Mouse (Mus musculus) midbrain, embryonic 11.5 days (tissue): ENCODE measurements around the gene Lsamp. TPM values are rescaled to one million over a fixed set of nuclear protein-coding genes. Genes with fewer than 3 reads are reported as not detected.

Experiments
- ATAC-seq: fragments of 200-750 bp; cut with Nextera tagmentation; 2 replicates; pipeline ENCODE4 v1.8.0; 2017; ENCODE audit warnings: moderate TSS enrichment, moderate library complexity; ENCODE audit not compliant: low FRiP score
- DNase-seq: peaks from one replicate; pipeline ENCODE4 v3.0.0; 2015; ENCODE audit warnings: low spot score; ENCODE audit errors: missing footprints
- H3K27ac ChIP-seq: fragments of 300-500 bp; sonication (generic); 2 replicates; pipeline ENCODE4 v1.5.1; 2014; ENCODE audit warnings: low read depth, low read length
- H3K27me3 ChIP-seq: fragments of 300-500 bp; sonication (generic); 2 replicates; pipeline ENCODE4 v1.6.1; 2014; ENCODE audit warnings: mild to moderate bottlenecking, low read length, moderate library complexity, mixed read lengths; ENCODE audit not compliant: control insufficient read depth, insufficient read depth
- H3K36me3 ChIP-seq: fragments of 300-500 bp; sonication (generic); 2 replicates; pipeline ENCODE4 v1.6.1; 2014; ENCODE audit warnings: mild to moderate bottlenecking, low read length, moderate library complexity, mixed read lengths; ENCODE audit not compliant: control insufficient read depth, insufficient read depth
- H3K4me1 ChIP-seq: fragments of 300-500 bp; sonication (generic); 2 replicates; pipeline ENCODE4 v1.6.1; 2014; ENCODE audit warnings: low read length; ENCODE audit not compliant: control insufficient read depth, insufficient read depth
- H3K4me2 ChIP-seq: fragments of 300-500 bp; sonication (generic); 2 replicates; pipeline ENCODE4 v1.6.1; 2014; ENCODE audit warnings: mild to moderate bottlenecking, moderate library complexity
- H3K4me3 ChIP-seq: fragments of 300-500 bp; sonication (generic); 2 replicates; pipeline ENCODE4 v1.5.1; 2014; ENCODE audit warnings: low read depth, low read length
- H3K9ac ChIP-seq: fragments of 300-500 bp; sonication (generic); 2 replicates; pipeline ENCODE4 v1.6.1; 2014; ENCODE audit warnings: low read length
- H3K9me3 ChIP-seq: fragments of 300-500 bp; sonication (generic); 2 replicates; pipeline ENCODE4 v1.6.1; 2016; ENCODE audit warnings: low read length; ENCODE audit not compliant: control insufficient read depth
- WGBS: fragments of 180-500 bp; shearing (Covaris S2); extraction: QIAGEN DNeasy Blood & Tissue Kit; methylation state at CpG from one replicate; pipeline ENCODE4 v1.1.7; 2014; 5-methylcytosine and 5-hydroxymethylcytosine counted together
- polyA plus RNA-seq: library from polyadenylated mRNA; unstranded; fragments of >200 nt; fragmentation: Nextera tagmentation; extraction: Ambion mirVana; gene quantifications from 2 replicates; pipeline ENCODE4 v1.2.1, GENCODE M21; 2014

Gene Lsamp
- polyA plus RNA-seq, 1 experiment from 2014 or later: 13.0 TPM

DNA sequence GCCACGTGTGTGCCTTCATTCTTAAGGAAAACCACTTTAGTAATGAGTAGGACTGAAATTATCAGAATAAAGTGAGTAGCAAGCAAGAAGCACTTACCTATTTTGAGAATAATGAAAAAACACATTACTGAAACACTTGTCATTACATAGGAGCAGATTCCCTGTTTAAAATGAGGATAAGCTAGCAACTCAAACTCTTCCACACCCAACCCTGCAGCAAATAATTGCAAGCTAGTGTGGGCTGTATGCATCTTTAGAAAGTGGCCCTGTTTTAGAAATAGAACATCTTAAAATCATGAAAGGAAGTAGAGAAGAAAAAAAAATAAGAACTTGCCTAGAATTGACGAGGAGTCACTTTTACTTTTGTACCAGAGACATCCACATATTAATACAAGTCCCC lies 1057.5 kb downstream of the Lsamp start:
- 71% methylated on average over 2 of the region's 2 CpGs for WGBS

DNA sequence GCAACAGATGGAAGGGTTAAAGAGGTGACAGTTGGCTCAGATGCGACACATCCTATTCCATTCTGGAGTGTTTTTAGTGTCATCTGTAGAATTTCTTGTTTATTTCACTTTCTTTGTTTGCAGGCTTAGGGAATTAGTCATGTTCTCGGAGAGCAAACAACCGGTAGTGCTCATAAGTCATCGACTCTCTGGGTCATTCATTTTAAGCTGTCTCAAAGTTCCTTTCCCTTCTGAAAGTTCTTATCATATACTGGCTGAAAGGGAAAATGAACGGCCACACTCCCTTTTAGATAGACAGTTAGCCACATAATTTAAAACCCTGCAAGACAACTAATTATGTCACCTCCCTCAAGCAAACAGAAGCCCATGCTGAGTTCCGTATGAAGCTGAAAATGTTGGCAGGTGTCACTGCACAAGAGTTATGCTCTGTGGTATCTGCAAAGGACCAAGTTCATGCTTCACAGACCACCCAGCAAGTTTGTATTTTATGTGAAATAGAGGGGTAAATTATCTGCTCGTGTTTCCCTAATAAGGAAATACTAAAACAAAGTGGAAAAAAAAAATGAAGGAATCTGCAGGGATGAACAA lies 1079.2 kb downstream of the Lsamp start:
- ATAC-seq: no peak
- Histone ChIP-seq H3K9ac (no peak overlapping the region), H3K27ac (no peak overlapping the region), H3K9me3 (no peaks in the 10 kb centered on the region), H3K4me1 (no peaks in the 10 kb centered on the region), H3K36me3 (no peaks in the 10 kb centered on the region), H3K27me3 (no peaks in the 10 kb centered on the region), H3K4me3 (no peak overlapping the region), H3K4me2 (no peak overlapping the region)
- WGBS: 79% methylated on average over 7 of the region's 7 CpGs
- DNase-seq: no peak

More for the DNA sequence above, 1057.5 kb downstream of the Lsamp start:
- DNase-seq: no peak
- H3K9ac ChIP-seq: no peak overlapping the region
- H3K9me3 ChIP-seq: no peaks in the 10 kb centered on the region
- H3K27ac ChIP-seq: no peak overlapping the region
- no peaks in the 10 kb centered on the region for H3K4me1 ChIP-seq
- no peak for ATAC-seq
- H3K36me3 ChIP-seq: no peaks in the 10 kb centered on the region
- H3K27me3 ChIP-seq: no peaks in the 10 kb centered on the region
- no peak overlapping the region for H3K4me3 ChIP-seq
- no peak overlapping the region for H3K4me2 ChIP-seq

- 91% methylated on average over 2 of the region's 2 CpGs for WGBS
- H3K4me3 ChIP-seq: no peak overlapping the region
These were observed 1089.3 kb downstream of the Lsamp start for GRCm38 (mm10) chr16:41073470-41073869.

DNA sequence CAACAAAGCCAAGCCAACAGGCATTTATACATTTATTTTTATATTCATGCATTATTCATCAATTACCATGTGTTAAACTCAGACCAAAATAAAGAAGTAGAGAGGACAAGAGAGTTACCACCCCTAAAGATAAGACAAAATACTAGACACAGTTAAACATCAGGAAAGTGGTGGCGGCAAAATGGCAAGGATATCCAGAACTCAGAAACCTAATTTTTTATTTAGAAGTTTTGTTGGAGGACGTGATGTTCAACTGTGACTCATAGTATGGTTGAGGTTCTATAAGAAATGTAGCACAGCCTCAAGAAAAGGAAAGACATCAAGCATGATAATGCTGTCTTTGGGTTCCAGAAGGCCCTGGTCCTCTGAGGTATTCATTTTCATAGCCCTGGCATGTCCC lies 1104.5 kb downstream of the Lsamp start:
- Histone ChIP-seq H3K4me3 (no peak overlapping the region), H3K27me3 (no peaks in the 10 kb centered on the region), H3K9me3 (no peaks in the 10 kb centered on the region), H3K36me3 (no peaks in the 10 kb centered on the region), H3K9ac (no peak overlapping the region), H3K27ac (no peak overlapping the region), H3K4me2 (no peak overlapping the region), H3K4me1 (no peaks in the 10 kb centered on the region)
- ATAC-seq: no peak
- 84% methylated on average over 2 of the region's 2 CpGs for WGBS
- no peak for DNase-seq

More at GRCm38 (mm10) chr16:41073470-41073869, 1089.3 kb downstream of the Lsamp start:
- Histone ChIP-seq H3K9me3 (no peaks in the 10 kb centered on the region), H3K27me3 (no peaks in the 10 kb centered on the region), H3K9ac (no peak overlapping the region), H3K4me1 (no peaks in the 10 kb centered on the region), H3K36me3 (no peaks in the 10 kb centered on the region), H3K27ac (no peak overlapping the region), H3K4me2 (no peak overlapping the region)
- no peak for DNase-seq
- ATAC-seq: no peak

DNA sequence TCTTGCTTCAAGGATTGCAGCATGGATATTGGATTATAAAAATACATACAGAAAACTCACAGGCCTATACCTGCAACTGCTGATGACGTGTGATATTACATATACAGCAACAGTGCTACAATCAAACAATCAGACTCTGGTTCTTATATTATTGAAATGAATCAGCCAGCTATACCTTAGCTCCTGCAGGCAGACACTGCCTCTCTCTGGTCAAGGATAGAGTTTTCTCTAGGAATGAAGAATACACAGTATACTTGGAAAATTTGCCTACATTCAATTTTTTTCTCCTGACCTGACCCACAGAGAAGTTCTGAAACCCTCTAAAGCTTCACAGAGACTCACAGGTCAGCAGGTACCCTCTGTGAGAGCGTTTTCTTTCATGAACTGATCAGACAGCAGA lies 1105.9 kb downstream of the Lsamp start:
- Histone ChIP-seq H3K4me1 (no peaks in the 10 kb centered on the region), H3K36me3 (no peaks in the 10 kb centered on the region), H3K9me3 (no peaks in the 10 kb centered on the region), H3K27ac (no peak overlapping the region), H3K9ac (no peak overlapping the region), H3K4me2 (no peak overlapping the region), H3K27me3 (no peaks in the 10 kb centered on the region), H3K4me3 (no peak overlapping the region)
- ATAC-seq (no peak), DNase-seq (no peak)
- WGBS: 65% methylated on average over 2 of the region's 2 CpGs

GRCm38 (mm10) chr16:41091259-41091658 lies 1107.1 kb downstream of the Lsamp start:
- H3K27ac ChIP-seq: no peak overlapping the region
- no peaks in the 10 kb centered on the region for H3K4me1 ChIP-seq
- H3K27me3 ChIP-seq: no peaks in the 10 kb centered on the region
- H3K4me2 ChIP-seq: no peak overlapping the region
- no peak overlapping the region for H3K9ac ChIP-seq
- ATAC-seq (no peak), DNase-seq (no peak)
- H3K36me3 ChIP-seq: no peaks in the 10 kb centered on the region
- no peak overlapping the region for H3K4me3 ChIP-seq
- no peaks in the 10 kb centered on the region for H3K9me3 ChIP-seq

- Histone ChIP-seq H3K4me2 (no peak overlapping the region), H3K4me1 (no peaks in the 10 kb centered on the region), H3K27ac (no peak overlapping the region), H3K36me3 (no peaks in the 10 kb centered on the region), H3K9me3 (no peaks in the 10 kb centered on the region), H3K27me3 (no peaks in the 10 kb centered on the region), H3K4me3 (no peak overlapping the region), H3K9ac (no peak overlapping the region)
- DNase-seq: no peak
- ATAC-seq: no peak
- 87% methylated on average over 3 of the region's 3 CpGs for WGBS
These were observed 1118.6 kb downstream of the Lsamp start for GRCm38 (mm10) chr16:41102805-41103204.

DNA sequence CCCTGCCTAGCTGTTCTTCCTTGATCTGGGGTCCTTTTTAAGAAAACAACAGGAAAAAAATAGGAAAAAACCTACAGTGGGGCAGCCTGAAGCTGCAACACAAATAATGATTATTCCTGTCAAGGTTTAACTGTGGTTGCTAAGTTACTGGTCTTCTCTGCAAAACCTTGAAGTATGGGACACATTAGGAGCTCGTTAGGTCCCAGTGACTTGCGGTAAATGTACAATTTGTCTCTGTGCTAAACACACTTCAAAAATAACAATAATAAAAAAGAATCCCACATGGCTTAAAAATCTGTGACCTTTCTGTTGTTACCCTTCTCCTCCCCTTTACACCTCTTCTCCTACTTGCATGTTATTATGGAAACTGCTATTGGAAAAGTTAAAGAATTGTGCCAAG lies 1140.2 kb downstream of the Lsamp start:
- ATAC-seq (no peak), DNase-seq (peak; percentile 79)
- no peak overlapping the region for H3K27ac ChIP-seq
- H3K4me1 ChIP-seq: no peaks in the 10 kb centered on the region
- H3K9ac ChIP-seq: no peak overlapping the region
- H3K27me3 ChIP-seq: no peaks in the 10 kb centered on the region
- no peak overlapping the region for H3K4me2 ChIP-seq
- H3K4me3 ChIP-seq: no peak overlapping the region
- WGBS: 78% methylated on average over 2 of the region's 2 CpGs
- H3K36me3 ChIP-seq: no peaks in the 10 kb centered on the region
- H3K9me3 ChIP-seq: no peaks in the 10 kb centered on the region

DNA sequence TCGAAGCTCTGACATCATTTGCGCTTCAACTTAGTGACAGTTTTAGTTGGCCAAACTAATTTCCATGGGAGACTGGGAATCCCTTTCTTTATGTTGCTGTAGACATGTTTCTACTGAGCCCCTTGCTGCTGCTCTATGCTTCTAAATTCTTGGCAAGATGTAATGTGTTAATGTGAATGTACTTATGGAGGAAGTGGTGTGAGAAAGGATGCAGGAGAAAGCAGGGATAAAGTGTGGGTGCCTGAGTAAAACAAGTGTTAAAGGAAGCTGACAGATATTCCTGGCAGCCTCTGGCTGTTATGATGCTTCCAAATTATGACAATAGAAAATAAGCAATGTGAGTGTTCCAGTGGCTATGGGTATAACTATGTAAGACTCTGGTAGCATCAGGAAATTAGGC lies 1140.9 kb downstream of the Lsamp start:
- Histone ChIP-seq H3K9me3 (no peaks in the 10 kb centered on the region), H3K27ac (no peak overlapping the region), H3K9ac (no peak overlapping the region), H3K4me3 (no peak overlapping the region), H3K36me3 (no peaks in the 10 kb centered on the region), H3K4me1 (no peaks in the 10 kb centered on the region), H3K4me2 (no peak overlapping the region), H3K27me3 (no peaks in the 10 kb centered on the region)
- no peak for DNase-seq
- WGBS: 90% methylated on average over 2 of the region's 2 CpGs
- no peak for ATAC-seq
